Mouse (Mus musculus) mouse trophoblast stem cell (cell line): Measurements from ENCODE around the gene Elmod2.
"Not testable (repeated sequence)": the region's sequence is repeated elsewhere in the genome, so short reads cannot be mapped to it uniquely, and the experiment has no call there.

Source experiments
- in situ Hi-C, 2 experiments: fragments of 300-500 bp; cut with MseI, MboI; formaldehyde crosslinking; loops; 2 replicates in 1 of 2; 3 replicates in 1 of 2; pipeline ENCODE4 v1.15.1; 2025

Elmod2 gene

GRCm38 (mm10) chr8:83331899-83332697, at the start of gene Elmod2:
Elmod2 (minus strand) TSS chr8:83332486.
- in situ Hi-C loops = no loop called here

- in situ Hi-C loops = no loop called here
Measured at GRCm38 (mm10) chr8:83381016-83381415, 48.7 kb upstream of the Elmod2 start.

GRCm38 (mm10) chr8:83380141-83380540, 47.9 kb upstream of the Elmod2 start:
- in situ Hi-C loops = no loop called here

- in situ Hi-C loops = no loop called here
Measured at GRCm38 (mm10) chr8:83377231-83377630, 44.9 kb upstream of the Elmod2 start.

GRCm38 (mm10) chr8:83363156-83363769, 31.0 kb upstream of the Elmod2 start:
- in situ Hi-C loops = no loop called here

- in situ Hi-C loops = no loop called here
Measured at GRCm38 (mm10) chr8:83351315-83351714, 19.0 kb upstream of the Elmod2 start.

GRCm38 (mm10) chr8:83348263-83348662, 16.0 kb upstream of the Elmod2 start, which contains the start of gene Mgat4d:
Mgat4d (plus strand) TSS chr8:83348471.
- in situ Hi-C loops = no loop called here

GRCm38 (mm10) chr8:83342693-83343092, 10.4 kb upstream of the Elmod2 start:
- in situ Hi-C loops = no loop called here

- in situ Hi-C loops = no loop called here
Measured at GRCm38 (mm10) chr8:83342076-83342475, 9.8 kb upstream of the Elmod2 start.

GRCm38 (mm10) chr8:83332864-83333263, 578 bp upstream of the Elmod2 start:
- in situ Hi-C loops = no loop called here

- in situ Hi-C loops = no loop called here
Measured at GRCm38 (mm10) chr8:83331567-83331898, 753 bp downstream of the Elmod2 start.

GRCm38 (mm10) chr8:83327889-83328288, 4.4 kb downstream of the Elmod2 start:
- in situ Hi-C loops = no loop called here

- in situ Hi-C loops = no loop called here
Measured at GRCm38 (mm10) chr8:83323056-83323455, 9.2 kb downstream of the Elmod2 start.

GRCm38 (mm10) chr8:83322374-83322773, 9.9 kb downstream of the Elmod2 start:
- in situ Hi-C loops = no loop called here

- in situ Hi-C loops = no loop called here
Measured at GRCm38 (mm10) chr8:83320543-83320942, 11.7 kb downstream of the Elmod2 start.

- in situ Hi-C loops = no loop called here
Measured at GRCm38 (mm10) chr8:83315691-83316090, 16.6 kb downstream of the Elmod2 start.

GRCm38 (mm10) chr8:83315084-83315483, 17.2 kb downstream of the Elmod2 start:
- in situ Hi-C loops = not testable (repeated sequence)

- in situ Hi-C loops = no loop called here
Measured at GRCm38 (mm10) chr8:83309836-83310235, 22.4 kb downstream of the Elmod2 start.

GRCm38 (mm10) chr8:83304946-83305345, 27.3 kb downstream of the Elmod2 start:
- in situ Hi-C loops = no loop called here

GRCm38 (mm10) chr8:83300135-83300534, 32.2 kb downstream of the Elmod2 start:
- in situ Hi-C loops = no loop called here

GRCm38 (mm10) chr8:83297375-83297774, 34.9 kb downstream of the Elmod2 start:
- in situ Hi-C loops = no loop called here

- in situ Hi-C loops = no loop called here
Measured at GRCm38 (mm10) chr8:83290176-83290575, 42.1 kb downstream of the Elmod2 start, which contains the start of gene Ucp1. Ucp1 (plus strand) TSS chr8:83290352.

GRCm38 (mm10) chr8:83285391-83285790, 46.9 kb downstream of the Elmod2 start:
- in situ Hi-C loops = no loop called here
